20 mouse cellular contexts compared by ENCODE assay signal in the genomic region with DNA sequence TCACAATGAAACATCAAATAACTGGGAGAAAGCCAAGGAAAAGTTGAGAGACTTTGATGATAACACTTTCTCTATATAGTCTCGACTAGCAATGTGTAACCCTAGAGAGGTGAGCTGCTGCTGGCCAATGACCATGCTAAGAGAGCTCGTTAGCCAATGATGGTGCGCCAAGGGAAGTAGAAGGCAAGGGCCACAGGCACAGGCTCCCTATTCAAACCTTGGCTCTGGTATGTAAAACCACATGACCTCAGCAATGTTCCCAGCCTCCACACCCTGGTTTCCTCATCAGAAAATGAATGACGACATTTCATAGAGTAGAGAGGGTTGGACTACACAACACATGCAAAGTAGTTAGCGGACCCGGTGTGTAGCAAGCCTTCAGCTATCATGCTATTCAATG. TPM values are rescaled to one million over a fixed set of nuclear protein-coding genes. Genes with fewer than 3 reads are reported as not detected.
A peak's percentile ranks its signal among the peaks of the same experiment; 100 is the strongest.
DNase-seq lines count a peak whose midpoint lies in the region; ATAC-seq lines count a peak whose summit lies in the region.
"Had no signal": no experiment of that assay in that cellular context is flagged by ENCODE, and none has a peak within 500 bp of the region (broad histone marks: within the 10 kb centered on the region; RNA-seq: fewer than 3 reads in every experiment).

No protein-coding gene starts in this region.

- no peak for ATAC-seq in midbrain, embryonic 11.5 days (ENCODE audit: low FRiP score)
- ATAC-seq in midbrain, embryonic 13.5 days = no peak
- peak; percentile 31 for ATAC-seq in granulocyte monocyte progenitor cell, adult 5-6 weeks (replicated peaks; ENCODE audit: poor library complexity, severe bottlenecking)
- ATAC-seq: activated CD4-positive, CD25-positive, alpha-beta regulatory T cell, adult 4 months; forebrain, embryonic 13.5 days; forebrain, embryonic 15.5 days; forebrain, postnatal 0 days had no signal

- no peaks in the 10 kb centered on the region for H3K4me1 ChIP-seq in heart, embryonic 10.5 days
- H3K4me1 ChIP-seq in midbrain, embryonic 11.5 days (ENCODE audit: control insufficient read depth, insufficient read depth, low read length) = no peaks in the 10 kb centered on the region
- no peaks in the 10 kb centered on the region for H3K4me1 ChIP-seq in midbrain, embryonic 13.5 days (replicated peaks)
- H3K4me1 ChIP-seq in limb, embryonic 10.5 days = 0 out of 2 replicates have a peak, but pooled peaks cover 4% of the 10 kb centered on the region
- H3K4me1 ChIP-seq: embryonic facial prominence, embryonic 12.5 days; forebrain, embryonic 13.5 days had no signal

- no peak overlapping the region for H3K9ac ChIP-seq in midbrain, embryonic 11.5 days (ENCODE audit: low read length)
- H3K9ac ChIP-seq in midbrain, embryonic 13.5 days (replicated peaks) = no peak overlapping the region
- H3K9ac ChIP-seq: embryonic facial prominence, embryonic 12.5 days; forebrain, embryonic 13.5 days; forebrain, embryonic 15.5 days; forebrain, postnatal 0 days had no signal

- H3K4me2 ChIP-seq in midbrain, embryonic 11.5 days = no peak overlapping the region
- no peak overlapping the region for H3K4me2 ChIP-seq in midbrain, embryonic 13.5 days (replicated peaks)
- H3K4me2 ChIP-seq: embryonic facial prominence, embryonic 12.5 days; forebrain, embryonic 13.5 days; forebrain, embryonic 15.5 days had no signal

- H3K36me3 ChIP-seq in heart, embryonic 10.5 days = no peaks in the 10 kb centered on the region
- H3K36me3 ChIP-seq in midbrain, embryonic 11.5 days (ENCODE audit: control insufficient read depth, insufficient read depth, low read length) = no peaks in the 10 kb centered on the region
- H3K36me3 ChIP-seq in midbrain, embryonic 13.5 days = no peaks in the 10 kb centered on the region
- no peaks in the 10 kb centered on the region for H3K36me3 ChIP-seq in limb, embryonic 10.5 days
- H3K36me3 ChIP-seq: embryonic facial prominence, embryonic 10.5 days; embryonic facial prominence, embryonic 12.5 days; forebrain, embryonic 15.5 days had no signal

- DNase-seq in heart, embryonic 10.5 days (ENCODE audit: low spot score) = peak; percentile 60
- DNase-seq in heart, postnatal 10 days = no peak
- peak; percentile 53 for DNase-seq in midbrain, embryonic 11.5 days (ENCODE audit: low spot score, missing footprints)
- DNase-seq in limb, embryonic 10.5 days (ENCODE audit: low spot score) = no peak
- DNase-seq: adrenal gland, adult 8-10 months; adrenal gland, postnatal 14 days; adrenal gland, postnatal 36 days; cerebellum, adult 11-12 months; cerebellum, adult 2 months; cerebellum, adult 9-10 months; cerebellum, postnatal 10 days; cerebellum, postnatal 25 days; forebrain, postnatal 0 days had no signal

- no peak overlapping the region for H3K4me3 ChIP-seq in heart, embryonic 10.5 days
- no peak overlapping the region for H3K4me3 ChIP-seq in midbrain, embryonic 11.5 days (ENCODE audit: low read depth, low read length)
- no peak overlapping the region for H3K4me3 ChIP-seq in midbrain, embryonic 13.5 days (replicated peaks)
- no peak overlapping the region for H3K4me3 ChIP-seq in limb, embryonic 10.5 days
- H3K4me3 ChIP-seq: embryonic facial prominence, embryonic 10.5 days; embryonic facial prominence, embryonic 12.5 days; forebrain, embryonic 13.5 days; forebrain, embryonic 15.5 days had no signal

- H3K27ac ChIP-seq in heart, embryonic 10.5 days = no peak overlapping the region
- H3K27ac ChIP-seq in midbrain, embryonic 11.5 days (ENCODE audit: low read depth, low read length) = no peak overlapping the region
- H3K27ac ChIP-seq in midbrain, embryonic 13.5 days = no peak overlapping the region
- H3K27ac ChIP-seq in limb, embryonic 10.5 days = no peak overlapping the region
- H3K27ac ChIP-seq: embryonic facial prominence, embryonic 10.5 days; embryonic facial prominence, embryonic 12.5 days; forebrain, embryonic 13.5 days; forebrain, embryonic 15.5 days had no signal

- H3K27me3 ChIP-seq in heart, embryonic 10.5 days (ENCODE audit: insufficient read depth, poor library complexity, severe bottlenecking) = no peaks in the 10 kb centered on the region
- H3K27me3 ChIP-seq in midbrain, embryonic 11.5 days (ENCODE audit: control insufficient read depth, insufficient read depth, low read length) = no peaks in the 10 kb centered on the region
- no peaks in the 10 kb centered on the region for H3K27me3 ChIP-seq in midbrain, embryonic 13.5 days
- no peaks in the 10 kb centered on the region for H3K27me3 ChIP-seq in limb, embryonic 10.5 days (ENCODE audit: low read depth, poor library complexity, severe bottlenecking)
- H3K27me3 ChIP-seq: embryonic facial prominence, embryonic 12.5 days; forebrain, embryonic 13.5 days; forebrain, embryonic 15.5 days had no signal

- WGBS in heart, embryonic 10.5 days = 83% methylated on average over 6 of the region's 6 CpGs
- 92% methylated on average over 6 of the region's 6 CpGs for WGBS in midbrain, embryonic 11.5 days
- WGBS in midbrain, embryonic 13.5 days = 89% methylated on average over 6 of the region's 6 CpGs
- whole genome bisulfite sequencing in limb, embryonic 10.5 days = 91% methylated on average over 6 of the region's 6 CpGs

- no peaks in the 10 kb centered on the region for H3K9me3 ChIP-seq in heart, embryonic 10.5 days
- H3K9me3 ChIP-seq in midbrain, embryonic 11.5 days (ENCODE audit: control insufficient read depth, low read length) = no peaks in the 10 kb centered on the region
- no peaks in the 10 kb centered on the region for H3K9me3 ChIP-seq in midbrain, embryonic 13.5 days
- no peaks in the 10 kb centered on the region for H3K9me3 ChIP-seq in limb, embryonic 10.5 days (replicated peaks)
- H3K9me3 ChIP-seq: embryonic facial prominence, embryonic 10.5 days; embryonic facial prominence, embryonic 12.5 days; forebrain, embryonic 13.5 days; forebrain, embryonic 15.5 days had no signal

- intact Hi-C loops in heart, postnatal 10 days (cut with DNase I) = loop anchor here (5.0 kb wide), 1 partner anchor 235 kb away; no protein-coding TSS in a partner anchor

RNA-seq across cellular contexts. Expression of a gene that starts 15.2 kb away (rescaled TPM):
- 47.3 and 61.5 TPM in 2 replicates for polyA plus RNA-seq in heart, embryonic 10.5 days (2016; fragmentation: Nextera tagmentation; extraction: Ambion mirVana)
- total RNA-seq in heart, postnatal 10 days (2021) = 10 to 100 TPM; 22.4 to 23.2 TPM
- 19.3 and 20.4 TPM in 2 replicates for polyA plus RNA-seq in midbrain, embryonic 11.5 days (2014; fragmentation: Nextera tagmentation; extraction: Ambion mirVana)
- polyA plus RNA-seq in midbrain, embryonic 13.5 days (2015; fragmentation: Nextera tagmentation; extraction: Ambion mirVana) = 25.4 and 25.5 TPM in 2 replicates
- 6.9 and 8.3 TPM in 2 replicates for total RNA-seq in granulocyte monocyte progenitor cell, adult 5-6 weeks (2014; fragmentation: Nextera tagmentation)
- total RNA-seq in granulocyte monocyte progenitor cell, adult 5-6 weeks (2017) = 9.1 and 10.1 TPM in 2 replicates
- 12.7 and 13.9 TPM in 2 replicates for polyA plus RNA-seq in limb, embryonic 10.5 days (2016; fragmentation: Nextera tagmentation; extraction: Ambion mirVana)

Comparison
In these comparisons a context has a peak if more than half of its experiments do, and no peak if none do; other contexts are left out.
1. DNase-seq: peak in heart, embryonic 10.5 days (single experiment) and midbrain, embryonic 11.5 days (single experiment); none in heart, postnatal 10 days (0 of 2) and limb, embryonic 10.5 days (single experiment).